Mouse (Mus musculus) lung, postnatal 36 days (tissue): Measurements from ENCODE around the gene Prss36.
A peak's percentile ranks its signal among the peaks of the same experiment; 100 is the strongest.
"Not testable (repeated sequence)": the region's sequence is repeated elsewhere in the genome, so short reads cannot be mapped to it uniquely, and the experiment has no call there.

Experiments
- DNase-seq: peaks from one replicate; pipeline ENCODE4 v3.0.0; 2022; ENCODE audit warnings: mixed read lengths

Prss36 gene

GRCm38 (mm10) chr7:127946470-127947023 lies at the start of gene Prss36:
Gene Prss36, minus strand, starts transcription at chr7:127946725.
- no peak for DNase-seq

- DNase-seq: peak; percentile 68
Observed at GRCm38 (mm10) chr7:127993341-127993977, 46.9 kb upstream of the Prss36 start, which contains the start of gene Pycard. Gene Pycard, minus strand, starts transcription at chr7:127993867.

- no peak for DNase-seq
Observed at GRCm38 (mm10) chr7:127992488-127993340, 46.2 kb upstream of the Prss36 start.

GRCm38 (mm10) chr7:127991643-127992487 lies 45.3 kb upstream of the Prss36 start:
- DNase-seq: peak; percentile 92

GRCm38 (mm10) chr7:127988904-127989303 lies 42.4 kb upstream of the Prss36 start:
- no peak for DNase-seq

- no peak for DNase-seq
Observed at GRCm38 (mm10) chr7:127980606-127981005, 34.1 kb upstream of the Prss36 start.

- DNase-seq: no peak
Observed at GRCm38 (mm10) chr7:127978856-127979255, 32.3 kb upstream of the Prss36 start.

- no peak for DNase-seq
Observed at GRCm38 (mm10) chr7:127974413-127974930, 27.9 kb upstream of the Prss36 start.

GRCm38 (mm10) chr7:127967922-127968828 lies 21.6 kb upstream of the Prss36 start:
- DNase-seq: peak; percentile 82

- DNase-seq: peak; percentile 95
Observed at GRCm38 (mm10) chr7:127967004-127967921, 20.7 kb upstream of the Prss36 start, which contains the start of gene Fus. Gene Fus, plus strand, starts transcription at chr7:127967457.

GRCm38 (mm10) chr7:127966371-127966918 lies 19.9 kb upstream of the Prss36 start:
- DNase-seq: no peak

GRCm38 (mm10) chr7:127959364-127959763 lies 12.8 kb upstream of the Prss36 start:
- no peak for DNase-seq

GRCm38 (mm10) chr7:127952864-127953581 lies 6.5 kb upstream of the Prss36 start:
- no peak for DNase-seq

GRCm38 (mm10) chr7:127944614-127945013 lies 1.9 kb downstream of the Prss36 start:
- DNase-seq: no peak

- DNase-seq: not testable (repeated sequence)
Observed at GRCm38 (mm10) chr7:127942097-127942496, 4.4 kb downstream of the Prss36 start.

- no peak for DNase-seq
Observed at GRCm38 (mm10) chr7:127936216-127936884, 10.2 kb downstream of the Prss36 start.

- DNase-seq: no peak
Observed at GRCm38 (mm10) chr7:127935748-127936159, 10.8 kb downstream of the Prss36 start.

- DNase-seq: peak; percentile 97
Observed at GRCm38 (mm10) chr7:127935028-127935722, 11.3 kb downstream of the Prss36 start.
